Mouse (Mus musculus) ES-Bruce4 (cell line): Measurements from ENCODE around the gene Acsl5.

Experiments
- CTCF ChIP-seq: IDR thresholded peaks from one replicate; pipeline ENCODE4 v1.8.1; 2011; ENCODE audit warnings: low read depth, low read length
- POLR2A ChIP-seq: IDR thresholded peaks from one replicate; pipeline ENCODE4 v1.8.1; 2011; ENCODE audit warnings: low read length; ENCODE audit not compliant: insufficient read depth

DNA sequence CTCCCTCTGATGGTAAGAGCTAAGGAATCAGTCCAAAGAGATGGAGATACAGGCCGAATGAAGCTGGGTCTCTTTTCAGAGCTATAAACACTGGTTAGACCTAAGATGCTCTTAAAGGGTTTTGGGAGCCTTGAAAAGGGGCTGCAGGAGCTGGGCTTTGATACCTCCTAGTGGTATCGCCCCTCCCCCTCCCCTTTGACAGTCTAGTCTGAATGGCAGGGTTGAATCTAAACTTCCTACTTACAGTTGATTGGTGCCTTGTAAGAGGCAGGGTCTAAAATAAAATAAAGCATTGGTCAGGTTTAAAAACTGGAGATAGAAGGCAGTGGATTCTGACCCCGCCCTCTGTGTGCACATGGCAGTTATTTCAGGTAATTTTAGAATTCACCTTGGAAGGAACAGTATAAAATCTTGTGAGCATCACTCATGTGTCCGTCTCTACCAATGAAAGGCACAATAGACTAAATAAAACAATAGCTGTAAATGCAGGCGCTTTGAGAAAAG lies 2.8 kb downstream of the Acsl5 start:
- TF ChIP-seq POLR2A (no peak), CTCF (no peak)
